Comparison of ENCODE assay signal across 11 mouse cellular contexts in genomic region chr5:151046917-151047316, GRCm38 (mm10).
DNase-seq lines count a peak whose midpoint lies in the region; ATAC-seq and TF ChIP-seq lines count a peak whose summit lies in the region.
"Had no signal": no experiment of that assay in that cellular context is flagged by ENCODE, and none has a peak within 500 bp of the region (broad histone marks: within the 10 kb centered on the region; RNA-seq: fewer than 3 reads in every experiment).

No protein-coding gene starts in this region.

- H3K27me3 ChIP-seq in forebrain, embryonic 14.5 days (replicated peaks; ENCODE audit: control insufficient read depth, insufficient read depth, low read length) = no peaks in the 10 kb centered on the region
- no peaks in the 10 kb centered on the region for H3K27me3 ChIP-seq in hindbrain, embryonic 11.5 days (ENCODE audit: control insufficient read depth, insufficient read depth, low read length)

- WGBS in forebrain, embryonic 14.5 days = 85% methylated on average over 7 of the region's 7 CpGs
- WGBS in hindbrain, embryonic 11.5 days = 83% methylated on average over 7 of the region's 7 CpGs

- DNase-seq in lung, postnatal 10 days = peak; percentile 59
- no peak for DNase-seq in lung, postnatal 25 days (ENCODE audit: low spot score)
- peak; percentile 70 for DNase-seq in gastrocnemius, adult 2 months
- peak; percentile 46 for DNase-seq in kidney, postnatal 14 days
- DNase-seq in skeletal muscle tissue, adult 2 months (ENCODE audit: low read depth, low spot score) = peak; percentile 71
- DNase-seq in forebrain, embryonic 14.5 days (ENCODE audit: low spot score) = no peak
- DNase-seq in hindbrain, embryonic 11.5 days (ENCODE audit: low spot score) = no peak
- DNase-seq: right cerebral cortex, postnatal 25 days; thymus, postnatal 4 days had no signal

- H3K4me2 ChIP-seq in forebrain, embryonic 14.5 days (ENCODE audit: low read length) = no peak overlapping the region
- H3K4me2 ChIP-seq in hindbrain, embryonic 11.5 days (replicated peaks; ENCODE audit: low read depth, low read length) = no peak overlapping the region

- no peaks in the 10 kb centered on the region for H3K36me3 ChIP-seq in forebrain, embryonic 14.5 days (ENCODE audit: control insufficient read depth, insufficient read depth, low read length)
- no peaks in the 10 kb centered on the region for H3K36me3 ChIP-seq in hindbrain, embryonic 11.5 days (ENCODE audit: control insufficient read depth, insufficient read depth, low read length)
- H3K36me3 ChIP-seq: G1E had no signal

- no peak for ATAC-seq in forebrain, embryonic 14.5 days
- no peak for ATAC-seq in hindbrain, embryonic 11.5 days (ENCODE audit: low FRiP score)

- H3K27ac ChIP-seq in gastrocnemius, adult 2 months = peak overlapping the region; percentile 72
- no peak overlapping the region for H3K27ac ChIP-seq in forebrain, embryonic 14.5 days (ENCODE audit: low read depth, low read length)
- H3K27ac ChIP-seq in hindbrain, embryonic 11.5 days (ENCODE audit: low read depth, low read length) = no peak overlapping the region
- H3K27ac ChIP-seq: left cerebral cortex, adult 2 months had no signal

- intact Hi-C loops in gastrocnemius, adult 2 months (cut with DNase I) = loop anchor here (10.0 kb wide), 1 partner anchor 288 kb away; no protein-coding TSS in a partner anchor

- H3K4me3 ChIP-seq in gastrocnemius, adult 2 months = peak overlapping the region; percentile 30
- no peak overlapping the region for H3K4me3 ChIP-seq in forebrain, embryonic 14.5 days (ENCODE audit: low read depth, low read length)
- no peak overlapping the region for H3K4me3 ChIP-seq in hindbrain, embryonic 11.5 days (ENCODE audit: low read depth, low read length)
- H3K4me3 ChIP-seq: left cerebral cortex, adult 2 months had no signal

- no peaks in the 10 kb centered on the region for H3K4me1 ChIP-seq in forebrain, embryonic 14.5 days (ENCODE audit: control insufficient read depth, insufficient read depth, low read length)
- H3K4me1 ChIP-seq in hindbrain, embryonic 11.5 days (replicated peaks; ENCODE audit: control insufficient read depth, insufficient read depth, low read length) = no peaks in the 10 kb centered on the region

- H3K9me3 ChIP-seq in forebrain, embryonic 14.5 days (replicated peaks; ENCODE audit: control insufficient read depth, low read length) = no peaks in the 10 kb centered on the region
- H3K9me3 ChIP-seq in hindbrain, embryonic 11.5 days (ENCODE audit: control insufficient read depth, low read length) = no peaks in the 10 kb centered on the region

- H3K9ac ChIP-seq in forebrain, embryonic 14.5 days (ENCODE audit: low read length) = no peak overlapping the region
- no peak overlapping the region for H3K9ac ChIP-seq in hindbrain, embryonic 11.5 days (ENCODE audit: low read depth, low read length)

- no peak for TF ChIP-seq CTCF in gastrocnemius, adult 2 months (IDR thresholded peaks at IDR 0.05)

Comparison
In these comparisons a context has a peak if more than half of its experiments do, and no peak if none do; other contexts are left out.
1. DNase-seq: peak in lung, postnatal 10 days (single experiment), gastrocnemius, adult 2 months (single experiment), kidney, postnatal 14 days (single experiment) and skeletal muscle tissue, adult 2 months (single experiment); none in lung, postnatal 25 days (single experiment), forebrain, embryonic 14.5 days (single experiment) and hindbrain, embryonic 11.5 days (single experiment).